Mouse (Mus musculus) heart, adult 2 months (tissue): ENCODE measurements around the gene Arl8b. TPM values are rescaled to one million over a fixed set of nuclear protein-coding genes. Genes with fewer than 3 reads are reported as not detected.

ENCODE experiments used
- DNase-seq, 2 experiments: peaks; one replicate each; pipeline ENCODE4 v3.0.0; 2021
- H3K27ac ChIP-seq: fragments of 200-600 bp; 2 replicates; pipeline ENCODE4 v1.8.1; 2022
- H3K27me3 ChIP-seq: fragments of 200-500 bp; 2 replicates; pipeline ENCODE4 v1.6.1; 2012; ENCODE audit warnings: mild to moderate bottlenecking, low read length, inconsistent platforms, mixed read lengths; ENCODE audit not compliant: control insufficient read depth, insufficient read depth
- H3K36me3 ChIP-seq: fragments of 200-500 bp; 2 replicates; pipeline ENCODE4 v1.6.1; 2012; ENCODE audit warnings: low read length, inconsistent platforms; ENCODE audit not compliant: control insufficient read depth, insufficient read depth
- H3K4me1 ChIP-seq: fragments of 200-500 bp; 2 replicates; pipeline ENCODE4 v1.6.1; 2011; ENCODE audit warnings: low read length; ENCODE audit not compliant: control insufficient read depth, insufficient read depth
- H3K4me3 ChIP-seq: fragments of 200-600 bp; 2 replicates; pipeline ENCODE4 v1.8.1; 2022
- H3K79me2 ChIP-seq: fragments of 200-500 bp; replicated peaks from 2 replicates; pipeline ENCODE4 v1.6.1; 2012; ENCODE audit warnings: mild to moderate bottlenecking, inconsistent platforms, low read length, moderate library complexity, mixed read lengths; ENCODE audit not compliant: control insufficient read depth, insufficient read depth
- H3K9ac ChIP-seq: fragments of 200-500 bp; 2 replicates; pipeline ENCODE4 v1.6.1; 2012; ENCODE audit warnings: low read depth, mild to moderate bottlenecking, control low read depth, inconsistent platforms, low read length, mixed read lengths
- CTCF ChIP-seq: fragments of 200-600 bp; IDR thresholded peaks from 2 replicates; pipeline ENCODE4 v1.8.1; 2022; ENCODE audit warnings: antibody characterized with exemption, mild to moderate bottlenecking, moderate library complexity
- EP300 ChIP-seq: fragments of 200-500 bp; IDR thresholded peaks from 2 replicates; pipeline ENCODE4 v1.6.1; 2011; ENCODE audit warnings: low read depth, low read length, control low read depth; ENCODE audit not compliant: insufficient read depth
- POLR2A ChIP-seq: fragments of 200-500 bp; IDR thresholded peaks from 2 replicates; pipeline ENCODE4 v1.6.1; 2011; ENCODE audit warnings: mild to moderate bottlenecking, low read depth, low read length, control low read depth; ENCODE audit not compliant: insufficient read depth
- WGBS: fragments of 180-500 bp; shearing (Covaris S2); methylation state at CpG from one replicate; pipeline ENCODE4 v1.1.7; 2018; 5-methylcytosine and 5-hydroxymethylcytosine counted together
- intact Hi-C: fragments of 180-260 bp; cut with DNase I; formaldehyde crosslinking; loops from one replicate; pipeline ENCODE4 v1.15.1; 2025
- polyA plus RNA-seq: library from polyadenylated mRNA; depleted of rRNA; stranded (reverse); fragments of >200 nt; gene quantifications from 2 replicates; pipeline ENCODE4 v1.2.3, GENCODE M21; 2012
- total RNA-seq, 2 experiments: library from RNA; stranded (reverse); gene quantifications; 2 replicates each; pipeline ENCODE4 v1.2.3; 2021

Arl8b gene
- total and polyA plus RNA-seq, 3 experiments: 21.5 to 101 (median 93.0) TPM

DNA sequence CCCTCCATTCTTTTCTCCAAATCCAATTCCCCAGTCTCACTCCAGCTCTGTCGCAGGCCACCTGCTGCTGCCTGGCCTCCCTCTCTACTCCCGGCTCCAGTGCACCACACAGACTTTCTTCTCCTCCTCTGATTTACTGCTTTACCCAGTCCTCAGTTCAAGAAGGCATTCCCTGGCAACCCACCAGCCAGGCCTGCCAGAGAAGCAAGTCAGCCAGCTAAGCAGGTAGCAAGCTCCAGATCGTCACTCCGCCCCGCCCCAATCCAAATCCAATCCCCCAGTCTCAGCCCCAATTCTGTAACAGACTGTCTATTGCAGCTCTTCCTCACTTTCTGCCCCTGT, 23.2 kb upstream of the Arl8b start:
- Histone ChIP-seq H3K9ac (no peak overlapping the region), H3K79me2 (no peaks in the 10 kb centered on the region), H3K27ac (no peak overlapping the region), H3K36me3 (no peaks in the 10 kb centered on the region), H3K4me3 (no peak overlapping the region), H3K27me3 (no peaks in the 10 kb centered on the region), H3K4me1 (no peaks in the 10 kb centered on the region)
- intact Hi-C loops: no loop called here
- DNase-seq: no peak
- WGBS: 81% methylated on average over 5 of the region's 5 CpGs
- TF ChIP-seq POLR2A (no peak), EP300 (no peak), CTCF (no peak)

DNA sequence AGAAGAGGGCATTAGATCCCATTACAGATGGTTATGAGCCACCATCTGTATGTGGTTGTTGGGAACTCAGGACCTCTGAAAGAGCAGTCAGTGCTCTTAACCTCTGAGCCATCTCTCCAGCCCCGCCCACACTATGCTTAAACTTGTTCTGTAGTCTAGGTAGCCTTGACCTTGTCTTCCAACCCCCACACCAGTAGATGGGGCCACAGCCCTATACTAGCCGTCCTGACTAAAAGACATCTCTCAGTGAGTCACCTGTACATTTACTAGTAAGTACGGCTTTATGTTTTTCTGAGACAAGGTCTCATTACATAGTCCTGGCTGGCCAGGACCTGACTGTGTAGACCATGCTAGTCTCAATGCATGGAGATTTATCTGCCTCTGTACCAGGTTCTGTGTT, 12.0 kb upstream of the Arl8b start:
- Histone ChIP-seq H3K36me3 (no peaks in the 10 kb centered on the region), H3K27ac (no peak overlapping the region), H3K9ac (no peak overlapping the region), H3K4me1 (no peaks in the 10 kb centered on the region), H3K79me2 (no peaks in the 10 kb centered on the region), H3K27me3 (no peaks in the 10 kb centered on the region), H3K4me3 (no peak overlapping the region)
- TF ChIP-seq POLR2A: no peak
- TF ChIP-seq EP300: no peak
- TF ChIP-seq CTCF: no peak
- WGBS: 81% methylated on average over 3 of the region's 3 CpGs
- no peak for DNase-seq
- intact Hi-C loops: no loop called here

DNA sequence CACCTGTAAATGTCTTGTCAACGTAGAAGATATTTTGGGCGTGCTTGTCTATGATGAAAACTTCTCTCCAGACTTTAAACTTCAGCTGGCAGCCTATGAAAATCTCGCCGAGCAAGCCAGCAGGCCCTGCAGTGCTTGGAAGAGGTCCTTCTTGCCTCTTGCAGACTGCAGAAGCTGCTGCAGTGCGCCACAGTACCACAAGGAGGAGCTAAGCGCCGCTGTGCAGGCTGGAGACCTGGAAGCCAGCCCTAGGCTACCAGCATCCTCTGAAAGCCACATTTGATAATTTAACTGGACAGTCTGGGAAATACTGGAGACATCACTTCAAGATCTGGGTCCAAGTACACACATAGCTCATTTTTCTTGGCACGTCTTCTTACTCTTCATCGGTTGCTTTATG, 10.0 kb upstream of the Arl8b start:
- 15% methylated on average over 9 of the region's 9 CpGs for WGBS
- intact Hi-C loops: no loop called here
- Histone ChIP-seq H3K4me1 (no peaks in the 10 kb centered on the region), H3K36me3 (no peaks in the 10 kb centered on the region), H3K4me3 (no peak overlapping the region), H3K27ac (no peak overlapping the region), H3K27me3 (no peaks in the 10 kb centered on the region), H3K79me2 (no peaks in the 10 kb centered on the region), H3K9ac (no peak overlapping the region)
- peak; percentile 99 for TF ChIP-seq CTCF
- no peak for TF ChIP-seq POLR2A
- peak; percentile 65 to 84 for DNase-seq

DNA sequence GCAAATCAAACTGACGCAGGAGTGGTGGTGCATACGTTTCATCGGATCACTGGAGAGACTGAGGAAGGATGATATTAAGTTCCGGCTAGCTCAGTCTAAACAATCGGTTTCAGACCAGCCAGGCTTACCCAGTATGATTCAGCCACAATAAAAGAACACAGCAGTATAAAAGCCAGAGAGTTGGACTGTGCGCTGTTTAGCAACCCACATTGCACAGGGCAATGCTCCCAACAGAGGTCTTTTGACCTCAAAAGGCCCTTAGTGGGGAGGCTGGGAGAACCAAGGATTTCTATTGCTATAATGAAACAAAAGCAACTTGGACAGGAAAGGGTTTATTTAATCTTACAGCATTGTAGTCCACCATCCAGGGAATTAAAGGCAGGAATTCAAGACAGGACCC, 9.4 kb upstream of the Arl8b start:
- intact Hi-C loops: no loop called here

DNA sequence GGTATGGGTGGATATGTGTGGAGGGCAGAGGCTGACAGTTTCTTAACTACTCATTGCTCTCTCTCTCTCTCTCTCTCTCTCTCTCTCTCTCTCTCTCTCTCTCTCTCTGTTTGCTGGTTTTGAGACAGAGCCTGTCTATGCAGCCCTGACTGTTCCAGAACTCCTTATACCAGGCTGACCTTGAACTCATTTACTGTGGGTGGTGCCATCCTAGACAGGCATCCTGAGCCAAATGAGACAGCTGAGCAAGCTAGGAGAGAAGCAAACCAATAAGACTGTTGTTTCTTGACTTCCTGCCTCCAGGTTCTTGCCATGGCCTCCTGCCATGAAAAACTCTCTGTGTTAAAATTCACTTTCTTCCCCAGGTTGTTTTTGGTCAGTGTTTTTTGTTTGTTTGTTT, 6.6 kb upstream of the Arl8b start:
- DNase-seq: no peak
- TF ChIP-seq CTCF: no peak
- no peak for TF ChIP-seq EP300
- no peak for TF ChIP-seq POLR2A
- no peaks in the 10 kb centered on the region for H3K36me3 ChIP-seq
- intact Hi-C loops: no loop called here
- H3K9ac ChIP-seq: no peak overlapping the region
- H3K4me3 ChIP-seq: no peak overlapping the region
- H3K4me1 ChIP-seq: no peaks in the 10 kb centered on the region
- no peaks in the 10 kb centered on the region for H3K79me2 ChIP-seq
- H3K27me3 ChIP-seq: no peaks in the 10 kb centered on the region
- no peak overlapping the region for H3K27ac ChIP-seq

More for the DNA sequence above, 9.4 kb upstream of the Arl8b start:
- WGBS: 85% methylated on average over 6 of the region's 6 CpGs
- H3K27me3 ChIP-seq: no peaks in the 10 kb centered on the region
- no peak overlapping the region for H3K9ac ChIP-seq
- no peak overlapping the region for H3K27ac ChIP-seq
- H3K4me3 ChIP-seq: no peak overlapping the region
- no peak for TF ChIP-seq EP300
- no peak for TF ChIP-seq CTCF
- TF ChIP-seq POLR2A: no peak
- no peak for DNase-seq
- H3K36me3 ChIP-seq: no peaks in the 10 kb centered on the region
- no peaks in the 10 kb centered on the region for H3K4me1 ChIP-seq
- H3K79me2 ChIP-seq: no peaks in the 10 kb centered on the region

DNA sequence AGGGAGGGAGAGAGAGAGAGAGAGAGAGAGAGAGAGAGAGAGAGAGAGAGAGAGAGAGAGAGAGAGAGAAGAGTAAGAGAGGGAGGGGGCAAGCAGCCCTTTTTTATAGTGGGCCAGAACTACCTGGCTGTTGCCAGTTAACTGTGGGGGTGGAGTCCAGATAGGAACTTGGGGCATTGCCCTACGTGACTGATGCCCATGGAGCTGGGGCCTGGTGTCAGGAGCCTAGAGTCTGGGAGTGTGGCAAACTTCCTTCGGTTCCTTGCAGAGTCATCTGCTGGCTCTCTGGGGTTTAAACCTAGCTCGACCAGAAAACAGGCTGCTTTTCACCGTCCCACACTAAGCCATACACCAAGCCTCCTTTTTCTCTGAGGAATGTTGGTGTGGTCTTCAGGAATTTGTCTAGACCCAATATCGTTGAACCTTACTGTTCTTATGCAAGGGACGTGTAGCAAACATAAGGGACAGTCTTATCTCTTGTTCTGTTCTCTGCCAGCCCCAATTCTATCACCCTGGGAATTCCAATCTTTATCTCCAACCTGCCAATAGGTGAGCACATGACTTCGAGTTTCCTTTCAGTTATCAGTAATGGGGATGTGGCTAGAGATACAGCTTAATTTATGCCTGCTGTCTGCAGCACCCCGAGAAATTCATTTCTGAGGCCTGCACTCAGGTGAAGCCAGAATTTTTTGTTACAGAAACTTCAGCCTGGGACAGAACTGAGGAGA, 5.2 kb upstream of the Arl8b start:
- WGBS: 40% methylated on average over 8 of the region's 8 CpGs
- intact Hi-C loops: no loop called here
- Histone ChIP-seq H3K4me3 (no peak overlapping the region), H3K27ac (no peak overlapping the region), H3K27me3 (no peaks in the 10 kb centered on the region), H3K36me3 (no peaks in the 10 kb centered on the region), H3K4me1 (no peaks in the 10 kb centered on the region), H3K9ac (no peak overlapping the region), H3K79me2 (no peaks in the 10 kb centered on the region)
- DNase-seq: no peak
- no peak for TF ChIP-seq EP300
- no peak for TF ChIP-seq POLR2A
- TF ChIP-seq CTCF: no peak
